Comparison of ENCODE assay signal across 8 mouse cellular contexts in the genomic region with DNA sequence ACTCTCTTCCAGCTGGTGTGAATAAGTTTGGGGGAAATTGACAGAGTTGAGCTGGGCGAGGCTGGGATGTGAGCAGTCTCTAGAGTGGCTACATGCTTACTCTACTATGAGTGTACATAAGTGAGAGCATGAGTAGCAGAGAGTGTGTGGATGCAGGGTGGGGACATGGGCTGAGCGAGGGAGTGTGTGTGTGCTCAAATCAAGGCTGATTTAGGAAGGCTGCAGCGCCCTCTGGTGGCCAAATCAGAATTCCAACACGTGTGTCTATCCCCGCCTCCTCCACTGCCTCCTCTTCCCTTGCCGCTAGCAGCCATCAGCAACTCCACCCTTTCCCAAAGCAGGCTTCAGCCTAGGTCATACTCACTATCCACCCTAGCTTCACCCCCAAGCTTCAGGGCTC. TPM values are rescaled to one million over a fixed set of nuclear protein-coding genes. Genes with fewer than 3 reads are reported as not detected.
DNase-seq lines count a peak whose midpoint lies in the region; ATAC-seq and TF ChIP-seq lines count a peak whose summit lies in the region.

No protein-coding gene starts in this region.

- H3K9ac ChIP-seq in midbrain, embryonic 12.5 days (replicated peaks), result no peak overlapping the region

- TF ChIP-seq CTCF in spleen, adult 2 months (IDR thresholded peaks at IDR 0.05; ENCODE audit: extremely low read depth, insufficient read depth, insufficient read length, insufficient replicate concordance), result peak; percentile 69

- WGBS in limb, embryonic 10.5 days, result 9% methylated on average over 6 of the region's 6 CpGs
- WGBS in midbrain, embryonic 12.5 days, result 5% methylated on average over 6 of the region's 6 CpGs
- WGBS in spleen, adult 2 months, result 29% methylated on average over 6 of the region's 6 CpGs

- no peak overlapping the region for H3K4me3 ChIP-seq in limb, embryonic 10.5 days
- H3K4me3 ChIP-seq in midbrain, embryonic 12.5 days, result no peak overlapping the region
- no peak overlapping the region for H3K4me3 ChIP-seq in spleen, adult 2 months (ENCODE audit: extremely low read depth, insufficient read depth, insufficient read length)

- ATAC-seq in cerebellum, adult (ENCODE audit: insufficient number of reproducible peaks, low FRiP score, low TSS enrichment), result peak; percentile 64; the same call in 1 of the 2 replicates
- peak; percentile 75; the same call in 1 of the 2 replicates for ATAC-seq in midbrain, embryonic 12.5 days (ENCODE audit: low FRiP score, low read depth)

- H3K4me1 ChIP-seq in limb, embryonic 10.5 days, result peaks cover 12% of the 10 kb centered on the region
- peaks cover 7% of the 10 kb centered on the region for H3K4me1 ChIP-seq in midbrain, embryonic 12.5 days
- no peaks in the 10 kb centered on the region for H3K4me1 ChIP-seq in spleen, adult 2 months (ENCODE audit: control insufficient read depth, insufficient read depth, insufficient read length)

- no peaks in the 10 kb centered on the region for H3K9me3 ChIP-seq in limb, embryonic 10.5 days (replicated peaks)
- no peaks in the 10 kb centered on the region for H3K9me3 ChIP-seq in midbrain, embryonic 12.5 days

- no peak for DNase-seq in cerebellum, adult 9-11 months
- peak; percentile 91 to 96 for DNase-seq in cerebellum, postnatal 10 days
- peak; percentile 78 to 82 for DNase-seq in frontal cortex, postnatal 36 days (ENCODE audit: low spot score in 2 of 2)
- peak; percentile 73 for DNase-seq in kidney, adult 18-20 months
- DNase-seq in limb, embryonic 10.5 days (ENCODE audit: low spot score), result peak; percentile 92
- peak; percentile 8 to 34 for DNase-seq in spleen, adult 2 months (ENCODE audit: low read depth in 1 of 2, low spot score in 2 of 2)

- no peak overlapping the region for H3K27ac ChIP-seq in limb, embryonic 10.5 days
- H3K27ac ChIP-seq in midbrain, embryonic 12.5 days (replicated peaks), result no peak overlapping the region
- H3K27ac ChIP-seq in spleen, adult 2 months (ENCODE audit: insufficient read depth, low read length), result no peak overlapping the region

- no peak for TF ChIP-seq POLR2A in spleen, adult 2 months (IDR thresholded peaks at IDR 0.05; ENCODE audit: low read depth, low read length)

- H3K36me3 ChIP-seq in limb, embryonic 10.5 days, result no peaks in the 10 kb centered on the region
- H3K36me3 ChIP-seq in midbrain, embryonic 12.5 days, result no peaks in the 10 kb centered on the region
- H3K36me3 ChIP-seq in spleen, adult 2 months (ENCODE audit: control insufficient read depth, insufficient read depth, low read length), result no peaks in the 10 kb centered on the region

- H3K4me2 ChIP-seq in midbrain, embryonic 12.5 days (replicated peaks), result no peak overlapping the region

- H3K27me3 ChIP-seq in limb, embryonic 10.5 days (ENCODE audit: low read depth, poor library complexity, severe bottlenecking), result peaks cover 45% of the 10 kb centered on the region
- peaks cover 50% of the 10 kb centered on the region for H3K27me3 ChIP-seq in midbrain, embryonic 12.5 days
- H3K27me3 ChIP-seq in spleen, adult 2 months (ENCODE audit: control insufficient read depth, insufficient read depth, low read length), result no peaks in the 10 kb centered on the region

RNA-seq across cellular contexts. Expression of a gene that starts 5.9 kb away (rescaled TPM):
- 7.8 and 11.4 TPM in 2 replicates for polyA plus RNA-seq in limb, embryonic 10.5 days (2016; fragmentation: Nextera tagmentation; extraction: Ambion mirVana)
- polyA plus RNA-seq in midbrain, embryonic 12.5 days (2016; fragmentation: Nextera tagmentation; extraction: Ambion mirVana), result 0.42 and 0.65 TPM in 2 replicates
- polyA plus RNA-seq in spleen, adult 2 months (2012; rRNA removed), result 0.08 and 0.13 TPM in 2 replicates

RNA-seq across cellular contexts. Expression of a gene that starts 10.9 kb away (rescaled TPM):
- polyA plus RNA-seq in limb, embryonic 10.5 days (2016; fragmentation: Nextera tagmentation; extraction: Ambion mirVana), result 14.6 and 18.5 TPM in 2 replicates
- polyA plus RNA-seq in midbrain, embryonic 12.5 days (2016; fragmentation: Nextera tagmentation; extraction: Ambion mirVana), result 12.6 and 17.1 TPM in 2 replicates
- 15.4 and 18.1 TPM in 2 replicates for polyA plus RNA-seq in spleen, adult 2 months (2012; rRNA removed)

RNA-seq across cellular contexts. Expression of a gene that starts 29.1 kb away (rescaled TPM):
- not detected in 2 replicates for polyA plus RNA-seq in limb, embryonic 10.5 days (2016; fragmentation: Nextera tagmentation; extraction: Ambion mirVana)
- not detected in 2 replicates for polyA plus RNA-seq in midbrain, embryonic 12.5 days (2016; fragmentation: Nextera tagmentation; extraction: Ambion mirVana)
- polyA plus RNA-seq in spleen, adult 2 months (2012; rRNA removed), result not detected in 2 replicates

RNA-seq across cellular contexts. Expression of a gene that starts 33.2 kb away (rescaled TPM):
- 1.6 and 1.7 TPM in 2 replicates for polyA plus RNA-seq in limb, embryonic 10.5 days (2016; fragmentation: Nextera tagmentation; extraction: Ambion mirVana)
- polyA plus RNA-seq in midbrain, embryonic 12.5 days (2016; fragmentation: Nextera tagmentation; extraction: Ambion mirVana), result 0.17 TPM in 2 replicates
- polyA plus RNA-seq in spleen, adult 2 months (2012; rRNA removed), result 0.29 TPM in 1 of 2 replicates, not detected in the other
